Comparison of ENCODE assay signal across 20 mouse cellular contexts in the genomic region with DNA sequence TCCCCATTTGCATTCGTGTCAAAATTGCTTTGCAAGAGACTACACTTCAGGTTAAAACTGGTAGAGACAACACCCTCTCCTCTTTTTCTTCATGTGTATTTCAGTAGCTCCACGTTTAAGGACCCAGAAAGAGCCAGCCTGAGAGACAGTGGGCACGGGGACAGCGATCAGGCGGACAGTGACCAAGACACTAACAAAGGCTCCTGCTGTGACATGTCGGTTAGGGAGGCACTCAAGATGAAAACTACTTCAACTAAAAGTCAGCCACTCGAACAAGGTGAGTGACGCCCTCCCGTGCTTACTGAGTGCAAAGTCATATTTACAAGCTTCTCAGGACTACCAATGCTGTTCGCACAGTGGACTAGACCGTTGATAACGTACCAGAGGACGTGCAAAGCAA. TPM values are rescaled to one million over a fixed set of nuclear protein-coding genes. Genes with fewer than 3 reads are reported as not detected.
DNase-seq lines count a peak whose midpoint lies in the region; ATAC-seq lines count a peak whose summit lies in the region.
"Had no signal": no experiment of that assay in that cellular context is flagged by ENCODE, and none has a peak within 500 bp of the region (broad histone marks: within the 10 kb centered on the region; RNA-seq: fewer than 3 reads in every experiment).

No protein-coding gene starts in this region.

- no peak for ATAC-seq in neural tube, embryonic 15.5 days (ENCODE audit: low FRiP score)
- ATAC-seq in hindbrain, embryonic 14.5 days (ENCODE audit: low FRiP score), result no peak
- ATAC-seq in forebrain, embryonic 15.5 days (replicated peaks), result no peak
- ATAC-seq: inflammation-experienced regulatory T-cells, adult 6 months had no signal

- no peaks in the 10 kb centered on the region for H3K27me3 ChIP-seq in neural tube, embryonic 15.5 days (replicated peaks)
- no peaks in the 10 kb centered on the region for H3K27me3 ChIP-seq in hindbrain, embryonic 14.5 days (ENCODE audit: control insufficient read depth, insufficient read depth, low read length)
- H3K27me3 ChIP-seq in forebrain, embryonic 15.5 days, result no peaks in the 10 kb centered on the region
- H3K27me3 ChIP-seq: embryonic facial prominence, embryonic 15.5 days; megakaryocyte, embryonic 14.5 days had no signal

- no peaks in the 10 kb centered on the region; the same call in 1 of the 2 replicates for H3K4me1 ChIP-seq in neural tube, embryonic 15.5 days
- H3K4me1 ChIP-seq in hindbrain, embryonic 14.5 days (replicated peaks; ENCODE audit: control insufficient read depth, insufficient read depth, low read length), result peaks cover 6% of the 10 kb centered on the region; the same call in 1 of the 2 replicates
- no peaks in the 10 kb centered on the region for H3K4me1 ChIP-seq in forebrain, embryonic 15.5 days
- H3K4me1 ChIP-seq: embryonic facial prominence, embryonic 15.5 days; limb, embryonic 10.5 days; megakaryocyte, embryonic 14.5 days had no signal

- 29% methylated on average over 13 of the region's 13 CpGs for WGBS in neural tube, embryonic 15.5 days
- WGBS in hindbrain, embryonic 14.5 days, result 32% methylated on average over 13 of the region's 13 CpGs
- WGBS in forebrain, embryonic 15.5 days, result 44% methylated on average over 13 of the region's 13 CpGs

- H3K9ac ChIP-seq in neural tube, embryonic 15.5 days (replicated peaks), result no peak overlapping the region
- H3K9ac ChIP-seq in hindbrain, embryonic 14.5 days, result no peak overlapping the region
- H3K9ac ChIP-seq in forebrain, embryonic 15.5 days (replicated peaks), result no peak overlapping the region
- H3K9ac ChIP-seq: embryonic facial prominence, embryonic 15.5 days had no signal

- no peak overlapping the region for H3K4me3 ChIP-seq in neural tube, embryonic 15.5 days (replicated peaks)
- no peak overlapping the region for H3K4me3 ChIP-seq in hindbrain, embryonic 14.5 days (replicated peaks; ENCODE audit: low read length)
- no peak overlapping the region for H3K4me3 ChIP-seq in forebrain, embryonic 15.5 days
- H3K4me3 ChIP-seq: embryonic facial prominence, embryonic 15.5 days; gastrocnemius, adult 2 months; limb, embryonic 10.5 days; megakaryocyte, embryonic 14.5 days had no signal

- H3K36me3 ChIP-seq in neural tube, embryonic 15.5 days, result 0 out of 2 replicates have a peak, but pooled peaks cover 1% of the 10 kb centered on the region
- peaks cover 4% of the 10 kb centered on the region; the same call in 1 of the 2 replicates for H3K36me3 ChIP-seq in hindbrain, embryonic 14.5 days (replicated peaks; ENCODE audit: control insufficient read depth, insufficient read depth)
- H3K36me3 ChIP-seq in forebrain, embryonic 15.5 days, result no peaks in the 10 kb centered on the region
- H3K36me3 ChIP-seq: embryonic facial prominence, embryonic 15.5 days; limb, embryonic 10.5 days had no signal

- no peaks in the 10 kb centered on the region for H3K9me3 ChIP-seq in neural tube, embryonic 15.5 days (replicated peaks)
- no peaks in the 10 kb centered on the region for H3K9me3 ChIP-seq in hindbrain, embryonic 14.5 days (ENCODE audit: control insufficient read depth, low read length)
- H3K9me3 ChIP-seq in forebrain, embryonic 15.5 days, result no peaks in the 10 kb centered on the region
- H3K9me3 ChIP-seq: embryonic facial prominence, embryonic 15.5 days; limb, embryonic 10.5 days; megakaryocyte, embryonic 14.5 days had no signal

- H3K27ac ChIP-seq in neural tube, embryonic 15.5 days (replicated peaks), result peak overlapping the region; percentile 28; the same call in 1 of the 2 replicates
- no peak overlapping the region for H3K27ac ChIP-seq in hindbrain, embryonic 14.5 days
- H3K27ac ChIP-seq in forebrain, embryonic 15.5 days (replicated peaks), result no peak overlapping the region
- H3K27ac ChIP-seq: embryonic facial prominence, embryonic 15.5 days; gastrocnemius, adult 2 months; limb, embryonic 10.5 days had no signal

- peak; percentile 13 for DNase-seq in embryo, embryonic 10 days (ENCODE audit: low spot score)
- DNase-seq in embryo, embryonic 11 days, result no peak
- DNase-seq in neural tube, embryonic 10.5 days (ENCODE audit: extremely low spot score, low spot score), result no peak
- peak; percentile 38 for DNase-seq in hindbrain, embryonic 14.5 days (ENCODE audit: low spot score)
- DNase-seq in retina, postnatal 1 day, result peak; percentile 60
- DNase-seq in heart, adult 18-20 months, result no peak
- DNase-seq: adrenal gland, adult 2 months; gastrocnemius, adult 2 months; heart, postnatal 14 days; kidney, adult 8-10 months; lung, adult 18-20 months; right cerebral cortex, postnatal 4 days had no signal

- H3K4me2 ChIP-seq in neural tube, embryonic 15.5 days, result peak overlapping the region; percentile 23; the same call in 1 of the 2 replicates
- H3K4me2 ChIP-seq in hindbrain, embryonic 14.5 days (replicated peaks), result peak overlapping the region; percentile 30
- no peak overlapping the region for H3K4me2 ChIP-seq in forebrain, embryonic 15.5 days (replicated peaks)
- H3K4me2 ChIP-seq: embryonic facial prominence, embryonic 15.5 days; heart, embryonic 11.5 days; liver, embryonic 11.5 days had no signal

RNA-seq across cellular contexts. Expression of gene Pcdh17, which starts 34.0 kb away (rescaled TPM):
- 28.6 and 32.8 TPM in 2 replicates for polyA plus RNA-seq in neural tube, embryonic 15.5 days (2015; fragmentation: Nextera tagmentation; extraction: Ambion mirVana)
- polyA plus RNA-seq in hindbrain, embryonic 14.5 days (2014; fragmentation: Nextera tagmentation; extraction: Ambion mirVana), result 32.6 and 36.8 TPM in 2 replicates
- 1 to 10 TPM; 1.2 TPM for total RNA-seq in heart, adult 18-20 months (2021)
- polyA plus RNA-seq in forebrain, embryonic 15.5 days (2015; fragmentation: Nextera tagmentation; extraction: Ambion mirVana), result 15.3 and 17.4 TPM in 2 replicates
- polyA plus RNA-seq: inflammation-experienced regulatory T-cells, adult 6 months had no signal

Comparison
In these comparisons a context has a peak if more than half of its experiments do, and no peak if none do; other contexts are left out.
1. DNase-seq: peak in embryo, embryonic 10 days (single experiment), hindbrain, embryonic 14.5 days (single experiment) and retina, postnatal 1 day (single experiment); none in embryo, embryonic 11 days (single experiment), neural tube, embryonic 10.5 days (single experiment) and heart, adult 18-20 months (0 of 2).